Mouse (Mus musculus): ENCODE results near the gene Slfn2. TPM values are rescaled to one million over a fixed set of nuclear protein-coding genes. Genes with fewer than 3 reads are reported as not detected.
A peak's percentile ranks its signal among the peaks of the same experiment; 100 is the strongest.

The Slfn2 gene
- total RNA-seq, 2 experiments from 2014 or later: 1.1 to 1.6 TPM

GRCm38 (mm10) chr11:83060412-83061020 is 4.4 kb upstream of the Slfn2 start:
- intact Hi-C loops (cut with DNase I): no loop called here
- no peak overlapping the region for H3K4me3 ChIP-seq
- TF ChIP-seq CTCF (IDR thresholded peaks at IDR 0.05): no peak
- no peak overlapping the region for H3K27ac ChIP-seq
- DNase-seq (ENCODE audit: extremely low spot score in 1 of 2, low spot score in 2 of 2): no peak

- no peak overlapping the region for H3K27ac ChIP-seq
- intact Hi-C loops (cut with DNase I): no loop called here
- no peak for TF ChIP-seq CTCF (IDR thresholded peaks at IDR 0.05)
- DNase-seq (ENCODE audit: extremely low spot score in 1 of 2, low spot score in 2 of 2): no peak
- no peak overlapping the region for H3K4me3 ChIP-seq
Observed at GRCm38 (mm10) chr11:83061806-83062205, 3.1 kb upstream of the Slfn2 start.

- Histone ChIP-seq H3K4me3 (no peak overlapping the region), H3K27ac (no peak overlapping the region)
- intact Hi-C loops (cut with DNase I): no loop called here
- no peak for DNase-seq (ENCODE audit: extremely low spot score in 1 of 2, low spot score in 2 of 2)
- no peak for TF ChIP-seq CTCF (IDR thresholded peaks at IDR 0.05)
Observed at GRCm38 (mm10) chr11:83063126-83063525, 1.8 kb upstream of the Slfn2 start.

GRCm38 (mm10) chr11:83063941-83064349 is 967 bp upstream of the Slfn2 start:
- no peak for DNase-seq (ENCODE audit: extremely low spot score in 1 of 2, low spot score in 2 of 2)
- Histone ChIP-seq H3K4me3 (no peak overlapping the region), H3K27ac (no peak overlapping the region)
- intact Hi-C loops (cut with DNase I): no loop called here
- TF ChIP-seq CTCF (IDR thresholded peaks at IDR 0.05): no peak

- no peak overlapping the region for H3K27ac ChIP-seq
- no peak for DNase-seq (ENCODE audit: extremely low spot score in 1 of 2, low spot score in 2 of 2)
- intact Hi-C loops (cut with DNase I): no loop called here
- H3K4me3 ChIP-seq: no peak overlapping the region
- no peak for TF ChIP-seq CTCF (IDR thresholded peaks at IDR 0.05)
Observed at GRCm38 (mm10) chr11:83065441-83066344, 781 bp downstream of the Slfn2 start.

- no peak overlapping the region; the same call in 1 of the 2 replicates for H3K27ac ChIP-seq
- no peak for DNase-seq (ENCODE audit: extremely low spot score in 1 of 2, low spot score in 2 of 2)
- intact Hi-C loops (cut with DNase I): no loop called here
- TF ChIP-seq CTCF (IDR thresholded peaks at IDR 0.05): no peak
- no peak overlapping the region for H3K4me3 ChIP-seq
Observed at GRCm38 (mm10) chr11:83066640-83067531, 2.0 kb downstream of the Slfn2 start.

- DNase-seq (ENCODE audit: extremely low spot score in 1 of 2, low spot score in 2 of 2): no peak
- no peak overlapping the region for H3K27ac ChIP-seq
- no peak; the same call in 1 of the 2 replicates for TF ChIP-seq CTCF (IDR thresholded peaks at IDR 0.05)
- intact Hi-C loops (cut with DNase I): no loop called here
- H3K4me3 ChIP-seq: no peak overlapping the region
Observed at GRCm38 (mm10) chr11:83067982-83068694, 3.2 kb downstream of the Slfn2 start.

GRCm38 (mm10) chr11:83070321-83070970 is 5.5 kb downstream of the Slfn2 start:
- Histone ChIP-seq H3K4me3 (no peak overlapping the region), H3K27ac (no peak overlapping the region)
- no peak for DNase-seq (ENCODE audit: extremely low spot score in 1 of 2, low spot score in 2 of 2)
- no peak for TF ChIP-seq CTCF (IDR thresholded peaks at IDR 0.05)
- intact Hi-C loops (cut with DNase I): no loop called here

GRCm38 (mm10) chr11:83077714-83078422 is 13.0 kb downstream of the Slfn2 start:
- DNase-seq (ENCODE audit: extremely low spot score in 1 of 2, low spot score in 2 of 2): no peak
- TF ChIP-seq CTCF (IDR thresholded peaks at IDR 0.05): no peak
- peak overlapping the region; percentile 25; the same call in 1 of the 2 replicates for H3K27ac ChIP-seq
- intact Hi-C loops (cut with DNase I): no loop called here
- no peak overlapping the region for H3K4me3 ChIP-seq

Measured in left cerebral cortex, adult 2 months (tissue).